Mouse (Mus musculus) forelimb bud, embryonic 11.5 days (tissue): Measurements from ENCODE around the gene Rbm20.

Experiments used
- DNase-seq: peaks from one replicate; pipeline ENCODE4 v3.0.0-alpha.2; 2012; ENCODE audit warnings: low read depth, low spot score

Gene Rbm20

GRCm38 (mm10) chr19:53872994-53873713, 196.0 kb downstream of the Rbm20 start:
- no peak for DNase-seq

GRCm38 (mm10) chr19:53875246-53875645, 198.1 kb downstream of the Rbm20 start:
- no peak for DNase-seq

- no peak for DNase-seq
These were observed 200.7 kb downstream of the Rbm20 start for GRCm38 (mm10) chr19:53877779-53878178.

- no peak for DNase-seq
These were observed 203.4 kb downstream of the Rbm20 start for GRCm38 (mm10) chr19:53880460-53880859.

DNA sequence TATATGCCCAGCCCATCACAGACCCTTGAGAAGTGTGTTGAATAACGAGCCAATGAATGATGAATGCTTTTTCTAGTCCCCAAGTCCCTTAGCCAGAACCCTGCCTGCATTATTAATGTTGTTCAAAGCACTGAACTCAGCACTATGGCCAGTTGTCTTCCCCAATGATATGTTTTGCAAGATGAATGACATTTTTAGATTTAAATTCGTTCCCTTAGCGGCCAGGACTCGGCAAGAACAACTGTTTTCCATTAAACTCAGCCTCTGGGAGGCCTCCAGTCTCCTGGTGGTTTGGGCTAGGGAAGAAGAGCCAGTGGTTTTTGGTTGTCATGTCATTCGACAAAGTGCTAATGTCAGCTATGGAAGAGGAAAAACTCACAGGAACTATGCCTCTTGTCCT, 204.7 kb downstream of the Rbm20 start:
- no peak for DNase-seq

GRCm38 (mm10) chr19:53885450-53885849, 208.3 kb downstream of the Rbm20 start:
- DNase-seq, result no peak

GRCm38 (mm10) chr19:53886576-53887370, 209.7 kb downstream of the Rbm20 start:
- DNase-seq, result no peak

- DNase-seq, result no peak
These were observed 210.7 kb downstream of the Rbm20 start for GRCm38 (mm10) chr19:53887822-53888221.

DNA sequence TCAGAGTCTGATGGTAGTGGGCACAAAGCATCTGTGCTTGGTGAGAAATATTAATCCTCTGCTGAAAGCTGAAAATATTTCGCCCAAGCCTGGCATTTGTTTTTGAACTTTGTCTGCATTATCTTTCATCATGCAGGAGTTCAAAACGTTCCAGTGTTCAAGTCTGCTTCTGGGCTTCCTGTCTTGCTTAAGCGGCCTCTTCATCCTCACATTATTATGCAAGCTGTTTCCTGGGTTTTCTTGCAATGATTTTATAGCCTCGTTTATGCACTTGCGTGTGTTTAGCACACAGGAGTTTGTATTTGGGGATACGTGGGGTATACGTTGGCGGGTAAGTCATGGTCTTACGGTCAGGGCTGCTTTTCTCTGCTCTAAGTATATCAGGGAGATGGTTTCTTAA, 211.2 kb downstream of the Rbm20 start:
- DNase-seq, result no peak

GRCm38 (mm10) chr19:53889555-53889954, 212.4 kb downstream of the Rbm20 start:
- no peak for DNase-seq

- no peak for DNase-seq
These were observed 213.2 kb downstream of the Rbm20 start for GRCm38 (mm10) chr19:53890274-53890673.

GRCm38 (mm10) chr19:53890781-53891251, 213.7 kb downstream of the Rbm20 start:
- DNase-seq, result no peak

GRCm38 (mm10) chr19:53891569-53891968, 214.5 kb downstream of the Rbm20 start:
- DNase-seq, result no peak

- DNase-seq, result peak; percentile 46
These were observed 215.0 kb downstream of the Rbm20 start, which contains the start of gene Pdcd4 for GRCm38 (mm10) chr19:53892061-53892460. Gene Pdcd4 (plus strand): TSS chr19:53892231.

- no peak for DNase-seq
These were observed 215.8 kb downstream of the Rbm20 start for GRCm38 (mm10) chr19:53892838-53893359.

- DNase-seq, result no peak
These were observed 216.6 kb downstream of the Rbm20 start for GRCm38 (mm10) chr19:53893711-53894171.

DNA sequence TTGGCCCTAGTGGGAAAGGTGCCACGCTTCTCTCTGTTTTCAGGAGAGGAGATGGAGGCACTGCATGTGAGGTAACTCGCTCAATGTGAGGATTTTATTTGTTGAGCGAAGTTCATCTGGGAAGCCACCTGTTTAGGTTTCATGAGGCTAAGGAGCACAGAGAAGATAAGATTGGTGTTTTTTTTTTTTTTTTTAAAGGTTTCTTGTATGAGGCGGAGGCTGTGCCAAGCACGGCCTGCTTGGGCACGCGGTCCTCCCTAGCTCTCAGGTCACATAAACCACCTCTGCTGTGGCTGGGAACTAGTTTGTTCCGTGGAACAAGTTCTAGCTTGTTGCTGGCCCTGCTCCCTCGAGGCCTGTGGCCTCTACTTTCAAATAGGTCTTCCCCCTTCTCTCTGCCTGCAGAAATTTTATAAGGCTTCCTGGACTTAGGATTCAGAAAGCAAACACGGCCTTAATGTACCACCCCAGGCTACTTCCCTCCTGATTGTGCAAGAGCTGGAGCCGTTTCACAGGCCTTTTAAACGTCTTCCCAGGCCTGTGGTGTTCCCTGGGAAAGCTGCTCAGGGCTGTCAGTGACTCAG, 217.5 kb downstream of the Rbm20 start:
- peak; percentile 37 for DNase-seq

GRCm38 (mm10) chr19:53898046-53898445, 220.9 kb downstream of the Rbm20 start:
- DNase-seq, result no peak

GRCm38 (mm10) chr19:53898498-53898897, 221.4 kb downstream of the Rbm20 start:
- DNase-seq, result no peak

- no peak for DNase-seq
These were observed 222.1 kb downstream of the Rbm20 start for GRCm38 (mm10) chr19:53898970-53899900.
